Mouse (Mus musculus): ENCODE measurements at regions not wholly inside any gene's neighbourhood (a gene's known extent, or its start where the extent isn't known, plus 50 kb on each side); places are given as distances from the start of the nearest gene placed in this dataset.

- DNase-seq (ENCODE audit: low spot score in 2 of 2): no peak
Observed at GRCm38 (mm10) chr16:29706996-29707395, 127.9 kb downstream of the Opa1 start.

GRCm38 (mm10) chr16:29707656-29708055 is 128.5 kb downstream of the Opa1 start:
- no peak for DNase-seq (ENCODE audit: low spot score in 2 of 2)

- no peak for DNase-seq (ENCODE audit: low spot score in 2 of 2)
Observed at GRCm38 (mm10) chr16:29709072-29709471, 129.9 kb downstream of the Opa1 start.

- DNase-seq (ENCODE audit: low spot score in 2 of 2): no peak
Observed at GRCm38 (mm10) chr16:29711386-29711785, 132.3 kb downstream of the Opa1 start.

GRCm38 (mm10) chr16:29711912-29712681 is 133.0 kb downstream of the Opa1 start:
- peak; percentile 66 to 76 for DNase-seq (ENCODE audit: low spot score in 2 of 2)

GRCm38 (mm10) chr16:29714612-29715127 is 135.5 kb downstream of the Opa1 start:
- DNase-seq (ENCODE audit: low spot score in 2 of 2): peak; percentile 53 to 72

GRCm38 (mm10) chr16:29718965-29719364 is 139.8 kb downstream of the Opa1 start:
- DNase-seq (ENCODE audit: low spot score in 2 of 2): no peak

- DNase-seq (ENCODE audit: low spot score in 2 of 2): no peak
Observed at GRCm38 (mm10) chr16:29719571-29720451, 140.7 kb downstream of the Opa1 start.

GRCm38 (mm10) chr16:29725153-29725552 is 146.0 kb downstream of the Opa1 start:
- DNase-seq (ENCODE audit: low spot score in 2 of 2): no peak

GRCm38 (mm10) chr16:29725563-29725962 is 146.4 kb downstream of the Opa1 start:
- DNase-seq (ENCODE audit: low spot score in 2 of 2): peak; percentile 36 to 48

GRCm38 (mm10) chr16:29727397-29727796 is 148.3 kb downstream of the Opa1 start:
- DNase-seq (ENCODE audit: low spot score in 2 of 2): no peak

- peak; percentile 58 to 80 for DNase-seq (ENCODE audit: low spot score in 2 of 2)
Observed at GRCm38 (mm10) chr16:29728769-29729481, 149.8 kb downstream of the Opa1 start.

- no peak for DNase-seq (ENCODE audit: low spot score in 2 of 2)
Observed at GRCm38 (mm10) chr16:29730010-29730409, 150.9 kb downstream of the Opa1 start.

GRCm38 (mm10) chr16:29732889-29733288 is 153.8 kb downstream of the Opa1 start:
- no peak for DNase-seq (ENCODE audit: low spot score in 2 of 2)

- DNase-seq (ENCODE audit: low spot score in 2 of 2): no peak
Observed at GRCm38 (mm10) chr16:29733847-29734246, 154.7 kb downstream of the Opa1 start.

GRCm38 (mm10) chr16:29734324-29734723 is 155.2 kb downstream of the Opa1 start:
- peak; percentile 78 to 85 for DNase-seq (ENCODE audit: low spot score in 2 of 2)

- DNase-seq (ENCODE audit: low spot score in 2 of 2): peak; percentile 72
Observed at GRCm38 (mm10) chr16:29734738-29735250, 155.7 kb downstream of the Opa1 start.

- DNase-seq (ENCODE audit: low spot score in 2 of 2): peak; percentile 33
Observed at GRCm38 (mm10) chr16:29735371-29736008, 156.4 kb downstream of the Opa1 start.

GRCm38 (mm10) chr16:29736211-29736610 is 157.1 kb downstream of the Opa1 start:
- DNase-seq (ENCODE audit: low spot score in 2 of 2): no peak

- DNase-seq (ENCODE audit: low spot score in 2 of 2): no peak
Observed at GRCm38 (mm10) chr16:29738075-29738474, 158.9 kb downstream of the Opa1 start.

Measured in heart, adult 9 months (tissue).